In the genomic region with DNA sequence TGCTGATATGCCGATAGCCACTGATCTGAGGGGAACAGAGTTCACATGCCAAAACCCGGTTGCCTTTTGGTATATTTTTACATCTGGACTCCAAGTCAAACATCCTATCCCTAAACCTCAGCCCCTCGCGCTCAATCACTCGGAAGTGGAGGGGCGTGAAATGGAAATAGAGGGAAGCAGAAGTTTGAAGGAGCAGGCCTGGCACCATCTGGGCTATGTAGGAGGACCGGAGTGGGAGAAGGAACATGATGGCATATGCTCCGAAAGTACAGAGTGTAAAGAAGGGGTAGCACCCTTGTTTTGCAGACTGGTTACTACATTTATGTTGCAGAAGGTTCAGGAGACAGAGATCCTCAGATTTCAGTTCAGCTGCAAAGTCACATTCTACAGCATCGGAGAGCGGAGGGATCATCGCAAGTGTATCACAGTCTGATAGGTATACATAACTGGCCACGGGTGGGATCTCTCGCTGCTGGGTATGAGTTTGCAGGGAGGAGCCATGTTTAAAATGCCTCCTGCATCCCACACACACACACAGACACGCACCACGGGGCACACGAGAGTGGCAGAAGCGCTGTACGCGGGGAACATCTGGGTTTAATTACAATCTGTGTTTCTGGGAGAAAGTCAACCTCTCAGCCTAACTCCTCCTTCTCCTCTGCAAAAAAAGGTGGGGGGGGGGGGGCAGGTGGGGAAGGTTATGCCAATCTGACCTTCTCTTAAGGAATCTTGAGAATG, we compare ENCODE assay signal across 14 mouse cellular contexts.
A peak's percentile ranks its signal among the peaks of the same experiment; 100 is the strongest.
DNase-seq lines count a peak whose midpoint lies in the region; ATAC-seq and TF ChIP-seq lines count a peak whose summit lies in the region.
"Had no signal": no experiment of that assay in that cellular context is flagged by ENCODE, and none has a peak within 500 bp of the region (broad histone marks: within the 10 kb centered on the region; RNA-seq: fewer than 3 reads in every experiment).

No protein-coding gene starts in this region.

- TF ChIP-seq CTCF in kidney, postnatal 0 days (IDR thresholded peaks at IDR 0.05; ENCODE audit: low read depth): no peak
- TF ChIP-seq CTCF in cerebellum, adult 2 months (IDR thresholded peaks at IDR 0.05; ENCODE audit: borderline replicate concordance, insufficient read depth, low read depth, low read length): no peak

- no peak; the same call in 1 of the 2 replicates for ATAC-seq in kidney, postnatal 0 days (replicated peaks; ENCODE audit: low FRiP score, low read depth)
- ATAC-seq: forebrain, embryonic 13.5 days had no signal

- no peak for DNase-seq in kidney, postnatal 0 days (ENCODE audit: low spot score)
- no peak for DNase-seq in kidney, postnatal 4 days
- peak; percentile 31 to 49 for DNase-seq in frontal cortex, postnatal 10 days (ENCODE audit: low spot score in 2 of 2)
- DNase-seq in left cerebral cortex, adult 8-10 months (ENCODE audit: low spot score in 2 of 2): peak; percentile 53 to 79
- peak; percentile 74 for DNase-seq in right cerebral cortex, postnatal 25 days
- DNase-seq in urinary bladder, postnatal 14 days (ENCODE audit: low spot score): no peak
- no peak for DNase-seq in cerebellum, adult 2 months
- DNase-seq in MN1 (ENCODE audit: low spot score): no peak
- DNase-seq: kidney, postnatal 25 days; lung, postnatal 14 days; thymus, postnatal 36 days had no signal

- H3K27ac ChIP-seq in kidney, postnatal 0 days: no peak overlapping the region
- H3K27ac ChIP-seq in cerebellum, adult 2 months (ENCODE audit: insufficient read depth, low read length): no peak overlapping the region
- H3K27ac ChIP-seq: forebrain, embryonic 13.5 days; heart, embryonic 15.5 days had no signal

- WGBS in kidney, postnatal 0 days: 59% methylated on average over 19 of the region's 19 CpGs
- WGBS in cerebellum, adult 2 months: 90% methylated on average over 19 of the region's 19 CpGs

- H3K4me2 ChIP-seq in kidney, postnatal 0 days (ENCODE audit: low read length): peak overlapping the region; percentile 23
- H3K4me2 ChIP-seq: forebrain, embryonic 13.5 days; heart, embryonic 15.5 days had no signal

- no peak for TF ChIP-seq POLR2A in cerebellum, adult 2 months (IDR thresholded peaks at IDR 0.05; ENCODE audit: borderline replicate concordance, insufficient read depth, low read length)

- H3K4me3 ChIP-seq in kidney, postnatal 0 days (replicated peaks; ENCODE audit: low read depth, low read length): no peak overlapping the region
- no peak overlapping the region for H3K4me3 ChIP-seq in cerebellum, adult 2 months (replicated peaks; ENCODE audit: insufficient read depth, low read depth, low read length)
- H3K4me3 ChIP-seq: forebrain, embryonic 13.5 days; heart, embryonic 15.5 days had no signal

- H3K4me1 ChIP-seq in kidney, postnatal 0 days (replicated peaks; ENCODE audit: insufficient read depth, low read length): no peaks in the 10 kb centered on the region; the same call in 1 of the 2 replicates
- H3K4me1 ChIP-seq in cerebellum, adult 2 months (ENCODE audit: control insufficient read depth, insufficient read depth, low read length): no peaks in the 10 kb centered on the region; the same call in 1 of the 2 replicates
- H3K4me1 ChIP-seq: forebrain, embryonic 13.5 days; heart, embryonic 15.5 days had no signal

- no peaks in the 10 kb centered on the region for H3K27me3 ChIP-seq in kidney, postnatal 0 days (ENCODE audit: insufficient read depth, low read length)
- H3K27me3 ChIP-seq in cerebellum, adult 2 months (ENCODE audit: control insufficient read depth, insufficient read depth, low read length): no peaks in the 10 kb centered on the region
- H3K27me3 ChIP-seq: CH12.LX; forebrain, embryonic 13.5 days; heart, embryonic 15.5 days had no signal

- H3K36me3 ChIP-seq in kidney, postnatal 0 days (ENCODE audit: insufficient read depth, low read length): no peaks in the 10 kb centered on the region
- H3K36me3 ChIP-seq: heart, embryonic 15.5 days had no signal

- H3K9ac ChIP-seq in kidney, postnatal 0 days (ENCODE audit: low read depth, low read length): no peak overlapping the region
- H3K9ac ChIP-seq: forebrain, embryonic 13.5 days; heart, embryonic 15.5 days had no signal

- H3K9me3 ChIP-seq in kidney, postnatal 0 days (replicated peaks; ENCODE audit: low read length): no peaks in the 10 kb centered on the region
- H3K9me3 ChIP-seq: forebrain, embryonic 13.5 days; heart, embryonic 15.5 days had no signal

Comparison
In these comparisons a context has a peak if more than half of its experiments do, and no peak if none do; other contexts are left out.
1. DNase-seq: peak in frontal cortex, postnatal 10 days (2 of 2), left cerebral cortex, adult 8-10 months (2 of 2) and right cerebral cortex, postnatal 25 days (single experiment); none in kidney, postnatal 0 days (single experiment), kidney, postnatal 4 days (0 of 2), urinary bladder, postnatal 14 days (single experiment), cerebellum, adult 2 months (0 of 2) and MN1 (single experiment).